Mouse (Mus musculus): Measurements from ENCODE around the gene 5430427O19Rik. TPM values are rescaled to one million over a fixed set of nuclear protein-coding genes. Genes with fewer than 3 reads are reported as not detected.

5430427O19Rik gene
- 0.15 and 0.18 TPM in 2 replicates for polyA plus RNA-seq (2021; fragmentation: Nextera tagmentation)
- long read RNA-seq, experiment 1, partial matches to known transcripts, result 0 of 2 reads
- long read RNA-seq, experiment 1, other reads (novel, unspliced or antisense), result 0 of 2 reads
- long read RNA-seq, experiment 2, partial matches to known transcripts, result 0 of 2 reads
- long read RNA-seq, experiment 2, other reads (novel, unspliced or antisense), result 0 of 2 reads

GRCm38 (mm10) chrX:85869914-85870483, at the start of gene 5430427O19Rik:
Gene 5430427O19Rik (plus strand): TSS chrX:85870354.

Other genes starting within 250 kb of the 5430427O19Rik start
- gene Gk, start 93.5 kb upstream of the 5430427O19Rik start, polyA plus RNA-seq (2021; fragmentation: Nextera tagmentation), result 11.7 and 13.2 TPM in 2 replicates
- not detected in 2 replicates for gene Samt3, start 173.8 kb downstream of the 5430427O19Rik start, polyA plus RNA-seq (2021; fragmentation: Nextera tagmentation)